Mouse (Mus musculus): ENCODE data around the gene Dab2ip. TPM values are rescaled to one million over a fixed set of nuclear protein-coding genes. Genes with fewer than 3 reads are reported as not detected.

Gene Dab2ip
- polyA plus RNA-seq, 1 experiment from 2014 or later = 56.9 TPM

DNA sequence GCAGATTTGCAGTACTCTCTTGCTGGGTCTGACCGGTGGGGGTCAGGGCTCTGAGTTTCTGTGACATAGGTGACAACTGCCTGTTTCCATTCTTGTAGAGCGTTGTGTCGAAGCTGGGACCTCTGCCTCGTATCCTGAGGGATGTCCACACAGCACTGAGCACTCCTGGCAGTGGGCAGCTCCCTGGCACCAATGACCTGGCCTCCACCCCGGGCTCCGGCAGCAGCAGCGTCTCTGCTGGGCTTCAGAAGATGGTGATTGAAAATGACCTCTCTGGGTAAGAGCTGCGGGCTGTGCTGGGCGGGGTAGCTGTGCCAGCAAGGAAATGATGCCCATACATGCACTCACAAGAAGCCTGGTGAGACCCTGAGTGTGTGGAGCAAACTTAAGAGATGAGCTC lies 160.6 kb downstream of the Dab2ip start:
- Histone ChIP-seq H3K27me3 (no peaks in the 10 kb centered on the region), H3K9me3 (no peaks in the 10 kb centered on the region), H3K9ac (no peak overlapping the region), H3K4me3 (replicated peaks) (no peak overlapping the region), H3K4me1 (peaks cover 8% of the 10 kb centered on the region), H3K36me3 (replicated peaks) (peaks cover 99% of the 10 kb centered on the region), H3K4me2 (no peak overlapping the region), H3K27ac (no peak overlapping the region; the same call in 1 of the 2 replicates)
- no peak for ATAC-seq (ENCODE audit: low FRiP score)
- 97% methylated on average over 9 of the region's 9 CpGs for WGBS

- WGBS = 94% methylated on average over 12 of the region's 12 CpGs
- Histone ChIP-seq H3K9me3 (no peaks in the 10 kb centered on the region), H3K4me1 (peaks cover 5% of the 10 kb centered on the region), H3K27me3 (no peaks in the 10 kb centered on the region), H3K9ac (no peak overlapping the region), H3K4me2 (no peak overlapping the region), H3K27ac (no peak overlapping the region), H3K36me3 (replicated peaks) (peaks cover 94% of the 10 kb centered on the region), H3K4me3 (replicated peaks) (no peak overlapping the region)
- no peak for ATAC-seq (ENCODE audit: low FRiP score)
Observed at GRCm38 (mm10) chr2:35719230-35720005, 161.4 kb downstream of the Dab2ip start.

DNA sequence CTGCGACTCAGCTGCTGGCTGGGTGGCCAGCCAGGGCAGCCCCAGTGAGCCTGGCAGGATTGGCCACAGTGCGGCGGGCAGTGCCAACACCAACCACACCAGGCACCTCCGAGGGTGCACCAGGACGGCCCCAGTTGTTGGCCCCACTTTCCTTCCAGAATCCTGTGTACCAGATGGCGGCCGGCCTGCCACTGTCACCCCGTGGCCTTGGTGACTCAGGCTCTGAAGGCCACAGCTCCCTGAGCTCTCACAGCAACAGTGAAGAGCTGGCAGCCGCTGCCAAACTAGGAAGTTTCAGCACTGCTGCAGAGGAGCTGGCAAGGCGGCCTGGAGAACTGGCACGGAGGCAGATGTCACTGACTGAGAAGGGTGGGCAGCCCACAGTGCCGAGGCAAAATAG lies 162.0 kb downstream of the Dab2ip start:
- H3K4me3 ChIP-seq (replicated peaks) = no peak overlapping the region
- no peaks in the 10 kb centered on the region for H3K27me3 ChIP-seq
- H3K36me3 ChIP-seq (replicated peaks) = peaks cover 87% of the 10 kb centered on the region
- 91% methylated on average over 12 of the region's 12 CpGs for WGBS
- H3K4me1 ChIP-seq = no peaks in the 10 kb centered on the region
- H3K9me3 ChIP-seq = no peaks in the 10 kb centered on the region
- no peak overlapping the region for H3K4me2 ChIP-seq
- H3K9ac ChIP-seq = no peak overlapping the region
- ATAC-seq (ENCODE audit: low FRiP score) = no peak
- H3K27ac ChIP-seq = no peak overlapping the region

DNA sequence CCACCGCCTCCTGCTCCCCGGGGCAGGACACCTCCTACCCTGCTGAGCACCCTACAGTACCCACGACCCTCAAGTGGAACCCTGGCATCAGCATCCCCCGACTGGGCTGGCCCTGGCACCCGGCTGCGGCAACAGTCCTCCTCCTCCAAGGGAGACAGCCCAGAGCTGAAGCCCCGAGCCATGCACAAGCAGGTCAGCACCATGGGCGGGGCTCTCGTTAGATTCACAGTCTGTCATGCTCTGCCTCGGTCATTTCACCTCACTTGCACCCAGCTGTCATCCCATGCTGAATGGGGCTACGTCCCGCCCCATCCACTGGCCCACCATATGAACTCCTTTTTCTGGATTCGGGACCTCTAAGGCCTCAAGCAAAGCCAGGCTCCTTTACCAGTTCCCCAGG lies 162.5 kb downstream of the Dab2ip start:
- H3K9me3 ChIP-seq = no peaks in the 10 kb centered on the region
- WGBS = 94% methylated on average over 13 of the region's 13 CpGs
- no peak overlapping the region for H3K4me2 ChIP-seq
- H3K36me3 ChIP-seq (replicated peaks) = peaks cover 83% of the 10 kb centered on the region
- H3K27me3 ChIP-seq = no peaks in the 10 kb centered on the region
- H3K4me1 ChIP-seq = no peaks in the 10 kb centered on the region
- H3K4me3 ChIP-seq (replicated peaks) = no peak overlapping the region
- no peak overlapping the region for H3K27ac ChIP-seq
- no peak overlapping the region for H3K9ac ChIP-seq
- 0 out of 2 replicates have a peak, but pooled peaks have one; percentile 28 for ATAC-seq (ENCODE audit: low FRiP score)

GRCm38 (mm10) chr2:35720956-35721355 lies 162.9 kb downstream of the Dab2ip start:
- no peak for ATAC-seq (ENCODE audit: low FRiP score)
- Histone ChIP-seq H3K4me3 (replicated peaks) (no peak overlapping the region), H3K4me1 (no peaks in the 10 kb centered on the region), H3K9ac (no peak overlapping the region), H3K27me3 (no peaks in the 10 kb centered on the region), H3K36me3 (replicated peaks) (peaks cover 83% of the 10 kb centered on the region), H3K9me3 (no peaks in the 10 kb centered on the region), H3K27ac (no peak overlapping the region), H3K4me2 (no peak overlapping the region)
- WGBS = 92% methylated on average over 9 of the region's 9 CpGs

DNA sequence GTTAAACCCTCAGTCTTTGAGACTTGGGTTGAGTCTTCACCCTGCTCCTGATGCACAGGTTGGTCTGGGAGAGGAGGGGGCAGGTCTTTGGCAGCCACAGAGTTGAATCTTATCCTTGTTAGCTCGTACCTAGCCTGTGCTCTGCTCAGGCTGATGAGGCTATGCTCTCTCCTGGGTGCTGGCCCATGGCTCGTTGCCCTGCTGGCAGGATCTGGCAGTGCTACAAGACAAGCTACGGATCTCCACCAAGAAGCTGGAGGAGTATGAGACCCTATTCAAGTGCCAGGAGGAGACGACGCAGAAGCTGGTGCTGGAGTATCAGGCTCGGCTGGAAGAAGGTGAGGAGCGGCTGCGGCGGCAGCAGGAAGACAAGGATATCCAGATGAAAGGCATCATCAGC lies 164.8 kb downstream of the Dab2ip start:
- Histone ChIP-seq H3K4me3 (replicated peaks) (no peak overlapping the region), H3K9ac (no peak overlapping the region), H3K4me2 (no peak overlapping the region), H3K4me1 (no peaks in the 10 kb centered on the region), H3K36me3 (replicated peaks) (peaks cover 83% of the 10 kb centered on the region), H3K27me3 (no peaks in the 10 kb centered on the region), H3K27ac (no peak overlapping the region), H3K9me3 (no peaks in the 10 kb centered on the region)
- no peak for ATAC-seq (ENCODE audit: low FRiP score)
- 93% methylated on average over 9 of the region's 9 CpGs for WGBS

DNA sequence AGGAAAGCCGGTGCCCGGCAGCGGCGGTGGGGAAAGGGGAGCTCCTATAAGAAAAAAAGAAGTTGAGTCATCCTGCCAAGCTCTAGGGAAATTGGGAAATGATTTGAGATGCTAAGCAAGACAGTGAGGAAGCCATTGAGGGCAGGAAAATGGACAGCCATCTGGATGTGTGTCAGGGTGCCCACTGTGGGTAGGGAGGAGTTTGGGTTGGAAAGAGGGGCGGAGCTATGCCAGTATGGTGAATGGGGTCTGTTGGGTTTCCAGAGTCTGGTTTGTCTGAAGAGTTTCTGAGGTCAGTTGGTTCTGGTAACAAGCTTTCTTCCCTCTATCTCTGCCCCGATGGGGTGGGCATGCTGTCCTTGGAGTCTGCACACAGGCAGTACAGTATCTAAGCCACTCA lies 165.2 kb downstream of the Dab2ip start:
- Histone ChIP-seq H3K4me2 (no peak overlapping the region), H3K27me3 (no peaks in the 10 kb centered on the region), H3K27ac (no peak overlapping the region), H3K4me1 (peaks cover 2% of the 10 kb centered on the region; the same call in 1 of the 2 replicates), H3K4me3 (replicated peaks) (no peak overlapping the region), H3K9me3 (no peaks in the 10 kb centered on the region), H3K9ac (no peak overlapping the region), H3K36me3 (replicated peaks) (peaks cover 83% of the 10 kb centered on the region)
- ATAC-seq (ENCODE audit: low FRiP score) = no peak
- 96% methylated on average over 6 of the region's 6 CpGs for WGBS

GRCm38 (mm10) chr2:35723691-35724090 lies 165.6 kb downstream of the Dab2ip start:
- peaks cover 83% of the 10 kb centered on the region for H3K36me3 ChIP-seq (replicated peaks)
- H3K27me3 ChIP-seq = no peaks in the 10 kb centered on the region
- ATAC-seq (ENCODE audit: low FRiP score) = no peak
- H3K9ac ChIP-seq = no peak overlapping the region
- no peak overlapping the region for H3K4me3 ChIP-seq (replicated peaks)
- WGBS = 86% methylated on average over 7 of the region's 7 CpGs
- H3K27ac ChIP-seq = no peak overlapping the region
- no peak overlapping the region for H3K4me2 ChIP-seq
- peaks cover 6% of the 10 kb centered on the region for H3K4me1 ChIP-seq
- no peaks in the 10 kb centered on the region for H3K9me3 ChIP-seq

DNA sequence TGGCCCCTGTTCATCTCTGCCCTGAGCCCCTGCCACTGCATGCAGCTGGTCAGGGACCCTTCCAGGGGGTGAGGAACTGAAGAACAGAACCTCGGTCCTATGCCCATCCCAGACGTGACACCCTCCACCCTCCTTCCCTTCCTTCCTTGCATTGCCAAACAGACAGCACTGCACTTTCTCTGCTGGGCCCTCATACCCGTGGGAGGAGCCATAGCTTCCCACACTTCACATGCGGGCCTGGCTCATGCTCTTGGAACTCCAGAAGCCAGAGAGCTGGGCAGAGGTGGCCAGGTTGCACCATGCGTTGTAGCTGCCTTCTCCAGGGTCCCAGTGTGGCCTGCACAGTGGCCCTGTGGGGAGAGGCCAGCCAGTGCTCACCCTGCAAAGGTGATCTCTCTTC lies 170.6 kb downstream of the Dab2ip start:
- 49% methylated on average over 5 of the region's 5 CpGs for WGBS
- no peak overlapping the region for H3K4me3 ChIP-seq (replicated peaks)
- H3K9me3 ChIP-seq = no peaks in the 10 kb centered on the region
- H3K9ac ChIP-seq = 0 out of 2 replicates have a peak overlapping the region, but pooled peaks have one; percentile 40
- peaks cover 24% of the 10 kb centered on the region for H3K4me1 ChIP-seq
- H3K36me3 ChIP-seq (replicated peaks) = peaks cover 56% of the 10 kb centered on the region
- no peaks in the 10 kb centered on the region for H3K27me3 ChIP-seq
- ATAC-seq (ENCODE audit: low FRiP score) = no peak
- peak overlapping the region; percentile 19 for H3K27ac ChIP-seq
- no peak overlapping the region for H3K4me2 ChIP-seq

DNA sequence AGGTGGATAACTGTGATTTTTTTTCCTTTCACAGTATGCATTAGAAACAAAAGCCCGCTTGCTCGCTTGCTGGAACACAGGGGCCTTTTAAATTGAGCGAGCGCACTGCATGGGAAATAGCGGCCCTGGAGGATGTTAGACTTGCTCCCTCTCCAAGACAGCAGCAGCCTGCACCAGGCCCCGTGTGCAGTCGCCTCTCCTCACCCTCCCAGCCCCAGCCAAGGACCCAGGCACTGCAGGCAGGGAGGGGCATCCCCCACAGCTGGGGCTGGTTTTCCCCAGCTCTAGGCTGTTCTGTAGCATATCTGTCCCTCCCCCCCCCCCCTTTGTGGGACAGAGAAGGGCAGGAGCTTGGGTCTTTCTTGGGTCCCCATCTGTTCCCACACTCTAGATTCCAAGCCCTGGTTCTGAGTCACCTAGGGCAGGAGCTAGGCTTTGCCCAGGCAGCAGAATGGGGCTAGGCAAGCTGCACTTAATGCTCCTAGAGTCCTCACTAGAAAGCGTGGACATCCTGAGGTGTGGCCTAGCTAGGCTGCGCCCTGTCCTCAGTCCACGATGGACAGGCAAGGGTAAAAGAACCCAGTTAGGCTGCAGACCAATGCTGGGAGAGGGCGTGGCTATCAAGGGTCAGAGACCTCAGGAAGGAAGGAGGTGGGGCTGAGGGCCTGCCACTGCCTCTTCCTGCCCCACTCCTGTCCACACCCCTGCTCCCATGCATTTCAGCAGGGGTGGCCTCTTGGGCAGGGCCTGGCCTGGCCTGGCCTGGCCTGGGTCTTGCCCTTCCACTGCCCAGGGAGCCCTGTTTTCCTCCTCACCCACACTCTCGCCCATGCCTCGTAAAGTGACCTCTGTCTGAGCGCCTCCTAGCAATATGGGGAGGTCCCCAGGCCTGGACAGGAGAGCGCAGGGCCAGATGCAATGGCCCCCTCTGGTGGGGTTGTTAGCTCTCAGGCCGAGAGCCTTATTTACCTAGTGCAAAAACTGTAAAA lies 171.3 kb downstream of the Dab2ip start:
- no peak overlapping the region for H3K4me2 ChIP-seq
- no peaks in the 10 kb centered on the region for H3K9me3 ChIP-seq
- peaks cover 52% of the 10 kb centered on the region for H3K36me3 ChIP-seq (replicated peaks)
- H3K27ac ChIP-seq = peak overlapping the region; percentile 19
- peaks cover 24% of the 10 kb centered on the region for H3K4me1 ChIP-seq
- WGBS = 43% methylated on average over 16 of the region's 16 CpGs
- ATAC-seq (ENCODE audit: low FRiP score) = peak; percentile 39
- H3K27me3 ChIP-seq = no peaks in the 10 kb centered on the region
- H3K4me3 ChIP-seq (replicated peaks) = no peak overlapping the region
- H3K9ac ChIP-seq = peak overlapping the region; percentile 40; the same call in 1 of the 2 replicates

- WGBS = 80% methylated on average over 18 of the region's 18 CpGs
- Histone ChIP-seq H3K36me3 (replicated peaks) (peaks cover 41% of the 10 kb centered on the region), H3K27me3 (no peaks in the 10 kb centered on the region), H3K9ac (no peak overlapping the region), H3K4me1 (peaks cover 24% of the 10 kb centered on the region), H3K4me2 (no peak overlapping the region), H3K27ac (peak overlapping the region; percentile 65; the same call in 1 of the 2 replicates), H3K4me3 (replicated peaks) (no peak overlapping the region), H3K9me3 (no peaks in the 10 kb centered on the region)
- peak; percentile 17; the same call in 1 of the 2 replicates for ATAC-seq (ENCODE audit: low FRiP score)
Observed at GRCm38 (mm10) chr2:35731671-35732449, 173.8 kb downstream of the Dab2ip start.

DNA sequence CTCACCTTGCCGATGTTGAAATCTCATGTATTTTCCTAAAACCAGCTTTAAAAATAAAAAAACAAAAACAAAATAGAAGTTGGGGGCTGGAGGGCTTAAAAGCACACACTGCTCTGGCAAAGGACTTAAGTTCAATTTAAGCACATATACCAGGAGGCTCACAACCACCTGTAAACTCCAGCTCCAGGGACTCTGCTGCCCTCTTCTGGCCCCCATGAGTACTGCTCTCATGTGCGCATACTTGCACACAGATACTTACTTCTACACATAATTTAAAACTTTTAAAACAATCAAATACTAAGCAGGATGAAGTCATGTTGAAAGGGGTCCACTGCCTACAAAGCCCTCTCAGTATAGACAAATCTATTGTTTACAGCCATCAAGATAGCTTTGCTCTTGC lies 176.9 kb downstream of the Dab2ip start:
- no peak for ATAC-seq (ENCODE audit: low FRiP score)
- WGBS = 95% methylated on average over 2 of the region's 2 CpGs

More for the DNA sequence above, 176.9 kb downstream of the Dab2ip start:
- no peaks in the 10 kb centered on the region for H3K27me3 ChIP-seq
- peaks cover 7% of the 10 kb centered on the region; the same call in 1 of the 2 replicates for H3K4me1 ChIP-seq
- H3K4me3 ChIP-seq (replicated peaks) = no peak overlapping the region
- no peak overlapping the region for H3K27ac ChIP-seq
- no peaks in the 10 kb centered on the region for H3K9me3 ChIP-seq
- H3K9ac ChIP-seq = no peak overlapping the region
- peaks cover 11% of the 10 kb centered on the region for H3K36me3 ChIP-seq (replicated peaks)
- no peak overlapping the region for H3K4me2 ChIP-seq

All from forebrain, embryonic 12.5 days (tissue).